Mouse (Mus musculus) bone marrow, adult 2 months (tissue): ENCODE measurements around the gene H2-DMb1.
A peak's percentile ranks its signal among the peaks of the same experiment; 100 is the strongest.

ENCODE experiments used
- CTCF ChIP-seq: fragments of 200-500 bp; IDR thresholded peaks from 2 replicates; pipeline ENCODE4 v1.5.1; 2011; ENCODE audit warnings: low read length, control low read depth; ENCODE audit not compliant: control insufficient read depth, insufficient read depth
- POLR2A ChIP-seq: fragments of 200-500 bp; IDR thresholded peaks from 2 replicates; pipeline ENCODE4 v1.6.1; 2011; ENCODE audit warnings: low read depth, mild to moderate bottlenecking, control low read depth, low read length, borderline replicate concordance; ENCODE audit not compliant: control insufficient read depth

DNA sequence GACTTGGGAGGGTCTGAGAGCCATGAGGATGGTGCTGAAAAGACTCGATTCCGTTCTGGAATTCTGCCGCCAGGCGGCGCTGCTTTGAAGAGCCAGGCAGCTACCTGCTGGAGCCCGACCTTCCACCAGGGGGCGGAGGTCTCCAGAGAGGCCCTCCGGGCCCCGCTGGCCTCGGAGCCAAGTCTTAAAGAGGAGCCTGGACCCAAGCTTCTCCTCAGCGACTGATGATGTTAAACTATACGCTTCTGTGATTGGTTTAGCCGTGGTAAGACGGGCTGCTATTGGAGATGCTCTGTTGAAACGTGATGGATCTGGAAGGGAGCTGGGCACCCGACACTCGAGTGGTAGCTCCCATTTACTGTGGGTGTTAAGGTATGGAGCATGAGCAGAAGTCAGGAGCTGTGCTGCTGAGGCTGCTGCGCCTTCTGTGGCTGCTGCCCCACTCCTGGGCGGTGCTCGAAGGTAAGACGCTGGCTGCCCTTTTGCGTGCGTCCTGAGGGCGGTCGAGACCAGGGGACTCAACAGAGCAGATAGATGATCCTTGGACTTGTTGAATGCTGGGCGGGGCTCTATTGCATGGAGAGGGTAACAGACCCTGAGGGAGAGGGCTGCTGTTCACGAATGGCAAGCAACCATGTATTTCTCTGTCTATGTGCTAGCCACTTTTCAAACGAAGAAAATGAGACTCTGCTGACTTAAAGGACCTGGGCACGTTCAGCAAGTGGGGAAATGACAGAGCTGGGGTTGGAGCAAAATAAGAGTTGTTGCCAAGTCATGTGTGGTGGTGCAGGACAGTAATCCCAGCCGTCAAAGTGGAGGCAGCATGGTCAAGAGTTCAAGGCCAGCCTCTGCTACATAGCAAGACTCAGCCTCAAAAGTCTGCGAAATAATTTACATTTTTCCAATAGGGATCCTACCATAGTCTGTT lies 17.3 kb upstream of the H2-DMb1 start:
- TF ChIP-seq CTCF (peak; percentile 98), POLR2A (peak; percentile 56; the same call in 1 of the 2 replicates)
